Mouse (Mus musculus): ENCODE data around the gene Dbr1. TPM values are rescaled to one million over a fixed set of nuclear protein-coding genes. Genes with fewer than 3 reads are reported as not detected.

Gene Dbr1
- total RNA-seq, 2 experiments from 2014 or later = 21.0 to 56.5 TPM

- no peak for ATAC-seq (replicated peaks; ENCODE audit: poor library complexity)
Observed at GRCm38 (mm10) chr9:99612202-99612601, 36.6 kb downstream of the Dbr1 start, which contains the start of gene A4gnt. A4gnt (plus strand) TSS chr9:99612502.

GRCm38 (mm10) chr9:99619688-99620087 is 44.1 kb downstream of the Dbr1 start:
- no peak for ATAC-seq (replicated peaks; ENCODE audit: poor library complexity)

GRCm38 (mm10) chr9:99620196-99620595 is 44.6 kb downstream of the Dbr1 start:
- no peak for ATAC-seq (replicated peaks; ENCODE audit: poor library complexity)

GRCm38 (mm10) chr9:99622034-99622433 is 46.4 kb downstream of the Dbr1 start:
- no peak for ATAC-seq (replicated peaks; ENCODE audit: poor library complexity)

- ATAC-seq (replicated peaks; ENCODE audit: poor library complexity) = no peak
Observed at GRCm38 (mm10) chr9:99622966-99623365, 47.4 kb downstream of the Dbr1 start.

- no peak for ATAC-seq (replicated peaks; ENCODE audit: poor library complexity)
Observed at GRCm38 (mm10) chr9:99624117-99624516, 48.5 kb downstream of the Dbr1 start.

- no peak for ATAC-seq (replicated peaks; ENCODE audit: poor library complexity)
Observed at GRCm38 (mm10) chr9:99628581-99628980, 53.0 kb downstream of the Dbr1 start.

GRCm38 (mm10) chr9:99629281-99630011 is 53.8 kb downstream of the Dbr1 start, which contains the start of gene Dzip1l:
Dzip1l (plus strand) TSS chr9:99629496.
- ATAC-seq (replicated peaks; ENCODE audit: poor library complexity) = no peak

- no peak for ATAC-seq (replicated peaks; ENCODE audit: poor library complexity)
Observed at GRCm38 (mm10) chr9:99630071-99630470, 54.5 kb downstream of the Dbr1 start.

GRCm38 (mm10) chr9:99630528-99631125 is 55.0 kb downstream of the Dbr1 start:
- ATAC-seq (replicated peaks; ENCODE audit: poor library complexity) = no peak

GRCm38 (mm10) chr9:99631781-99632180 is 56.2 kb downstream of the Dbr1 start:
- ATAC-seq (replicated peaks; ENCODE audit: poor library complexity) = no peak

GRCm38 (mm10) chr9:99632264-99632663 is 56.7 kb downstream of the Dbr1 start:
- no peak for ATAC-seq (replicated peaks; ENCODE audit: poor library complexity)

Other genes with a start within 250 kb of the Dbr1 start
- gene Esyt3, start 217.2 kb upstream of the Dbr1 start, total RNA-seq (2015) = not detected in 2 replicates
- gene Esyt3, start 217.2 kb upstream of the Dbr1 start, total RNA-seq (2017) = not detected in 2 replicates
- gene Mras, start 138.4 kb upstream of the Dbr1 start, total RNA-seq (2015) = 4.7 and 5.1 TPM in 2 replicates
- 4.1 and 5.2 TPM in 2 replicates for gene Mras, start 138.4 kb upstream of the Dbr1 start, total RNA-seq (2017)
- gene Nme9, start 124.3 kb upstream of the Dbr1 start, total RNA-seq (2015) = not detected in 2 replicates
- gene Nme9, start 124.3 kb upstream of the Dbr1 start, total RNA-seq (2017) = not detected in 2 replicates
- gene Armc8, start 6.9 kb upstream of the Dbr1 start, total RNA-seq (2015) = 30.4 and 34.6 TPM in 2 replicates
- 32.2 and 36.6 TPM in 2 replicates for gene Armc8, start 6.9 kb upstream of the Dbr1 start, total RNA-seq (2017)
- gene A4gnt, start 36.7 kb downstream of the Dbr1 start, total RNA-seq (2015) = not detected in 2 replicates
- not detected in 2 replicates for gene A4gnt, start 36.7 kb downstream of the Dbr1 start, total RNA-seq (2017)
- not detected in 2 replicates for gene Dzip1l, start 53.7 kb downstream of the Dbr1 start, total RNA-seq (2015)
- gene Dzip1l, start 53.7 kb downstream of the Dbr1 start, total RNA-seq (2017) = not detected in 2 replicates
- not detected in 2 replicates for gene Cldn18, start 141.5 kb downstream of the Dbr1 start, total RNA-seq (2015)
- not detected in 2 replicates for gene Cldn18, start 141.5 kb downstream of the Dbr1 start, total RNA-seq (2017)